Mouse (Mus musculus): ENCODE measurements around the gene Fap.
A peak's percentile ranks its signal among the peaks of the same experiment; 100 is the strongest.

Gene Fap

GRCm38 (mm10) chr2:62573753-62574159, at the start of gene Fap:
Fap (minus strand) TSS chr2:62574075.
- DNase-seq (ENCODE audit: low read depth, low spot score) = no peak

DNA sequence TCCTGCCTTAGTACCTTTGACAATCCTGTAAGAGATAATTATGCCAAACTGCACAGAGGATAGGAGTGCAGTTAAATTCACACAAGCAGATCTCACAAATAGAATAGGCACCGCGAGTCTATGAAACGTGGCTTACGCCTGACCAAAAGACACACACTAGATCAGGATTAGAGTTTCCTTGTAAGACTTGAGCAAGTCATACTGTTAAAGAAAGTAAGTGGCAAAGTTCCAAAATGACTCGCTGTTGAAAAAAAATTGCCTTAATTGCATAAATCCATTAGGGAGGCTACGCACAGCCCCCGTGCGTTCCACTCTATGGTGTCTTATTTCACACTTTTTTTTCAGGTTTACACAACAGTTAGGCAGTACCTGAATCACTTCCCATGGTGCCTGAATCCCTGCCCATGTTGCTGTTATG, 49.2 kb upstream of the Fap start:
- DNase-seq (ENCODE audit: low read depth, low spot score) = no peak

DNA sequence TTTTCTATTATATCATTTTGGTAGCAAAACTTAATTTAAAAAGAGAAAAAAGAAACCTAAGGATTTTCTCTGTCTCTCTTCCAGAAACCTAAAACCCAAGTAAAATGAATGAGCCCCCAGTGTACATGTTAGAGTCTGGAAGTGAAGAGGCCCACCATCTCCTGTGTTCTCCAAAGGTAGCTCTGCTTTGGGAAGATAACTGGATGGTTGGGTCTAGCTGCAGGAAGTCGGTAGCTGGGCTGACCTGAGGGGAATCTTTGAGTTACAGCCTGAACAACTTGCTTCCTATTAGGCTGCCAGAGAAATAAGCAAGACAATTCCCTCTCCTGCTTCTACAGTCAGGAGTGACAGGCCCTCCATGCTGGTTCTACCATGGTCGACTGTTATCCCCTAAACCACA, 45.8 kb upstream of the Fap start:
- DNase-seq (ENCODE audit: low read depth, low spot score) = no peak

- DNase-seq (ENCODE audit: low read depth, low spot score) = no peak
Observed at GRCm38 (mm10) chr2:62618934-62619341, 45.1 kb upstream of the Fap start.

GRCm38 (mm10) chr2:62613133-62613532, 39.3 kb upstream of the Fap start:
- no peak for DNase-seq (ENCODE audit: low read depth, low spot score)

- DNase-seq (ENCODE audit: low read depth, low spot score) = no peak
Observed at GRCm38 (mm10) chr2:62606205-62606604, 32.3 kb upstream of the Fap start.

GRCm38 (mm10) chr2:62603530-62603929, 29.7 kb upstream of the Fap start:
- no peak for DNase-seq (ENCODE audit: low read depth, low spot score)

DNA sequence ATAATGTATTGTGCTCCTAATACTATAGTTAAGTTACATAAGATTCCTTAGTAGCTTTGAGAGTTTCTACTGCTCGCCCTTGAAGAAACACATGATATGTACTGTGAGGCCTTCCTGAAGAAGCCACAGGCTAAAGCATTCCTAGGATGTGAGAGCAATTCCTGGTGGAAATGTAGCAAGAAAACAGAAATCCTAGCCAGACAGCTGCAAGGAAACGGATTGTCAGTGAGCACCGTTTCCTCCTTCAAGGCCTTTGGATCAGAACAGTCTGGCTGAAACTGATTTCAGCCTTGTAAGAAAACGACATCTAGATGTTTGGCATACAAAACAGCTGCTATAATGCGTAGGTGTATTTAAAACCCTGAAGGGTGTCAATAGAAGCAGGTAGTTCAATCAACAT, 22.7 kb upstream of the Fap start:
- DNase-seq (ENCODE audit: low read depth, low spot score) = no peak

DNA sequence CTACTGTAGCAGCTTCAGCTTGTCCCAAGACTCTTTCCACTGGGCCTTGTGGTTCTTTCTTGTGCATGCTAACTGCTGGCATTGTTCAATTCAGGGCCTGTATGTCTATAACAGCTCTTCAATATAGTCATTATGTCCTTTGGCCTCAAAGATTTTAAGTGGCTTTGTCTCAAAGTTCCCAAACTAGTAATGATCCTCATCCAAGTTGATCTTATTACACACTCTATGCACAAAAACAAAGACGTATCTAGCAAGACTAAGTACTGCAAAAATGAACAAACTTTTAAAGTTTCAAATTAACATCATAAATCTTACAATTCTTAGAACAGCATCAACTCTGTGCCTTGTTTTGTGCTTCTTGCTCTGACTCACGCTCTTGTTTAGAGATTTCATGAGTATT, 20.6 kb upstream of the Fap start:
- no peak for DNase-seq (ENCODE audit: low read depth, low spot score)

- DNase-seq (ENCODE audit: low read depth, low spot score) = no peak
Observed at GRCm38 (mm10) chr2:62591555-62591954, 17.7 kb upstream of the Fap start.

- DNase-seq (ENCODE audit: low read depth, low spot score) = no peak
Observed at GRCm38 (mm10) chr2:62589333-62589732, 15.5 kb upstream of the Fap start.

DNA sequence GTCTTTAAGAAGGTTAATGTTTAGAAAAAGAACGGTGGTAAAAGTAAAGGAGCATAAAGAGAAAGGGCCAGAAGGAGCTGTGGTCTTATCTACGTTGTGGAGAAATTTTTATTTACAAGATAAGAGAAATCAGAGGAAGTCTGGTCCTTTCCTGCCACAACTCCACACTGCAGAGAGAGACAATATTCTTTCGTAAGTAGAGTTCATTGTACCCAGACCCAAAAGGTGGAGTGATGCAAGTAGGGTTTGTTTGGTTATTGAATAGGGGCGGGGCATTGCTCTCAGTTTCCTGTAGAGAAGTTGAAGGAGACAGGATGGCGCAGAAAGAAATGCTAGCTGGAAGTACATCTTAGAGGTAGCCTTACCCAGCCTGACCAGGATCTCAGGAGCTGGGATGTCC, 11.9 kb upstream of the Fap start:
- no peak for DNase-seq (ENCODE audit: low read depth, low spot score)

- DNase-seq (ENCODE audit: low read depth, low spot score) = no peak
Observed at GRCm38 (mm10) chr2:62574962-62575361, 1.1 kb upstream of the Fap start.

DNA sequence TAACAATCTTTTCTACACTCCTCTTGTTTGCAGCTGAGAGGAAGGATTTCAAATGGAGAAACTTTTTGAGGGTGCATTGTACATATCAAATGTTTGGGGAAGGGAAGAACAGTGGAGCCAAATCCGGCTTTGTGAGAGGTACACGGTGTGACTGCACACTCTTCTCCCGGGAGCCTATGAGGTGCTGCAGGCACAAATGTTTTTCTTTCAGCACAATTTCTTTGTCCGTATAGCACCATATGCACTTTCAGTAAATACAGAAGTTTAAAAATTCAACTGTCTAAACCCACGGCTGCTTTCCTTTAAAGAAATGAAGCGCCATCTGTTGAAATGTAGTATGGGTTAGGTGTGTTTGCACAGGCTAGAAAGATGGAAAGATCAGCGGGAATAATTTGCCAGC, 375 bp upstream of the Fap start:
- peak; percentile 78 for DNase-seq (ENCODE audit: low read depth, low spot score)

- DNase-seq (ENCODE audit: low read depth, low spot score) = peak; percentile 55
Observed at GRCm38 (mm10) chr2:62573099-62573752, 649 bp downstream of the Fap start.

- DNase-seq (ENCODE audit: low read depth, low spot score) = no peak
Observed at GRCm38 (mm10) chr2:62564687-62565086, 9.2 kb downstream of the Fap start.

DNA sequence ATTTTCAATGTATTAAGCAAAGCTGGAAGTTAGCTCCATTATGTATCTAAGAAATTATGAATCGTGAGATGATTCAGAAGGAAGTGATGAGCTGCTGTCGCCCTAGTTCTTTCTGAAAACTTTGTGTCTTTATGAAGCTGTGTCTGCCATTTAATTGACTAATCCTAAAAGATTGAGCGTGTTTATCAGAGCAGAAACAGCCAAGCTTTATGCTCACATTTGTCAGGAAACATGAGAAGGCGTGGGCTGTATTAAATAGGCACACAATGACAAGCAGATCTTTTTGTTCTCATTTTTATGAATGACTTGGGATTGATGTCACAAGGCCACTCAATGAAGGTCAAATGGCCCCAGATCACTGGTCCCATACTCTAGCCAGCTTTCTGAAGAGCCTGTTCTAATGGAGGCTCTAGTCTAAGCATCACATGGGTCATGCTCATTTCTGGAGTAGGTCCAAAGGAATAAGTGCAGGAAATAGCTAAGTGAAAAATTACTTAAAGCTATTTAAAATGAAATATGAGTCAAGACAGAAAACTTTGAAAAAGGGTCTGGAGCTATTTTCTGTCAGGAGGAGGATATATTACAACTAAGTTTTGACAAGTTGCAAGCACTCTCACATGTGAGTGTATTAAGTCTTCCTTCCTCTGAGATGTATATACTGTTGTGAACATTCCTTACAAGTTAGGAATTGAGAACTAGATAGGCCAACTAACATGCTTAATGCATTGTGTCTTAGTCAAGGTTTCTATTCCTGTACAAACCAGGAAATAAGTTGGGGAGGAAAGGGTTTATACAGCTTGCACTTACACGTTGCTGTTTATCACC, 11.0 kb downstream of the Fap start:
- no peak for DNase-seq (ENCODE audit: low read depth, low spot score)

DNA sequence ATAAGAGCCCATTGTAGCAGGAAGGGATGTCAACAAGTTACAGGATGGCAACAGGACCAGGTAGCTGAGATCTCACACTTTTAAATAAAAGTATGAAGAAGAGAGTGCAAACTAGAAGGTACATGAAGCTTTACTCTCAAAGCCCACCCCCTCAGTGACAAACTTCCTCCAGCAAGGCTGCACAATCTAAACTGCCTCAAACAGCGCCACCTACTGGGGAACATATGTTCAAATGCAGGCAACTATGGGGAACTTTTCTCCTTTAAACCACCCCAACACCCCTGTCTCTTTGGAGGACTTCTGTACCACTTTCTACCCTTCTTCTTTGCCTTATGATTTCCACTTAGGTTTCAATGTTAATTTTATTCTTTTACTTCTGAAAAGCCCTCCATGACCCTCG, 16.5 kb downstream of the Fap start:
- DNase-seq (ENCODE audit: low read depth, low spot score) = no peak

DNA sequence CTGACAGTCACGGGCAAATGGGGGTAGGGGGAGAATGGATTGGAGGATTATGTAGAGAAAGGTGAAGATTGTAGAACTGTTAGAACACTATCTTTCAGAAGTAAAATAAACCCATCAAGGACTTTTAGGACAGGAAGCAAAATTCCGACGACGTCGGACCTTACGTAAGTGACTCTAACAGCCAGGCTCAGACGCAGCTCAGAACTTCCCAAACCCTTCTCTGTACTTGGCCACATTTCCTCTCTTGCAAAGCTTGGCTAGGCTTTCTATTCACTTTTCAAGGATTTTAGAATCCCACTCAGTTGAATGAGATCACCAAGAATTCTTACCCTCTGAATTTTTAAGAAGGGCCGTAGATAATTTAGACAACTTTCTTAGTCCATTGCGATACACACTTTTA, 17.5 kb downstream of the Fap start:
- no peak for DNase-seq (ENCODE audit: low read depth, low spot score)

GRCm38 (mm10) chr2:62549659-62550058, 24.2 kb downstream of the Fap start:
- no peak for DNase-seq (ENCODE audit: low read depth, low spot score)

DNA sequence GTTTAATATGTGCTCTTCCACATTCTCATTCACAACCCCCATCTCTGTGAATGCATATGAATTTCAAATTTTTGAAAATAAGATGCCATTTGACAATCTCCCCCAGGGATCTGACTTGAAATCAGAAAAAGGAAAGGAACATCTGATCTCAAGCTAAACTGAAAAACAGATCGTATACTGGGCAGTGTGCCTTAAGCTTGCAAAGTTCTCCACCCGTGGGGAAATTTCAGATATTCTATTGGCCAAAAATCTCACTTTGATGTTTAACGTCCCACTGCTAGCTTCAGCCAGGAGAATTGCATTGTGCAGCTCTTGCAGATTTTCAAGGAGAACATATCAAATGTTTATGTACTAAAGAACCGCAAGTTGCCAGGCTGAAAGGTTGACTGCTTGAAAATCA, 24.7 kb downstream of the Fap start:
- DNase-seq (ENCODE audit: low read depth, low spot score) = no peak

- peak; percentile 52 for DNase-seq (ENCODE audit: low read depth, low spot score)
Observed at GRCm38 (mm10) chr2:62548104-62548503, 25.8 kb downstream of the Fap start.

DNA sequence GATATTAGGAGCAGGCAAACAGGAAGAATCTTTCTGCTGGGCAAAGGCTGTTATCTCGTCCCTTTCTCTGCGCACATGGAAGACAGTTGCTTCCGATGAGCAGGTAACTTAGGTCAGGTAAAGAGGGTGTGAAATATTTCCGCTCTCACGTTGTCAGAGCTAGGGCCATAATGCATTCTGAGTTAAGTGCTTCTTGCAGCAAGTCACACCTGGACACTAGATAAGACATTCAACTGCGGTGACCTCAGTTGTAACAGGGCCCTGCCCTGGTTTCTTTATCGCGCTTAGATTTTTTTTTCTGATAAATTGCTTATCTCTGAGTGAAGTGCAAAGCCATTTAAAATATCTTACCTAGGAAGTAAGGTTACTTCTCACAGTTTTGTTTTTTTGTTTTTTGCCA, 38.4 kb downstream of the Fap start:
- DNase-seq (ENCODE audit: low read depth, low spot score) = no peak

Measured in telencephalon, adult 2 months (tissue).